Mouse (Mus musculus): ENCODE results near the gene Car14. TPM values are rescaled to one million over a fixed set of nuclear protein-coding genes. Genes with fewer than 3 reads are reported as not detected.
A peak's percentile ranks its signal among the peaks of the same experiment; 100 is the strongest.

Car14 gene
- total and polyA plus RNA-seq, 3 experiments: 0.15 to 0.38 TPM; not detected in 1

GRCm38 (mm10) chr3:95906860-95907259, 2.4 kb upstream of the Car14 start (continued):
- TF ChIP-seq MYC (IDR thresholded peaks at IDR 0.05; ENCODE audit: low read depth, low read length) (peak; percentile 47; the same call in 1 of the 2 replicates), POLR2AphosphoS2 (IDR thresholded peaks at IDR 0.05; ENCODE audit: low read length) (no peak), SMC3 (IDR thresholded peaks at IDR 0.05; ENCODE audit: low read depth, low read length) (peak; percentile 98), HCFC1 (IDR thresholded peaks at IDR 0.05; ENCODE audit: low read depth, low read length) (no peak), MAZ (IDR thresholded peaks at IDR 0.05; ENCODE audit: low read depth, low read length) (0 out of 2 replicates have a peak, but pooled peaks have one; percentile 15), BHLHE40 (IDR thresholded peaks at IDR 0.05; ENCODE audit: borderline replicate concordance, low read depth, low read length) (peak; percentile 52; the same call in 1 of the 2 replicates), MAX (IDR thresholded peaks at IDR 0.05; ENCODE audit: low read length) (no peak; the same call in 1 of the 2 replicates), ZKSCAN1 (IDR thresholded peaks at IDR 0.05; ENCODE audit: low read depth, low read length) (no peak), USF2 (IDR thresholded peaks at IDR 0.05; ENCODE audit: borderline replicate concordance in 1 of 2, insufficient read depth in 1 of 2, low read depth in 1 of 2, low read length in 2 of 2) (no peak), CTCF (IDR thresholded peaks at IDR 0.05 in 2 of 3, conservative IDR thresholded peaks at IDR 0.05 in 1 of 3; ENCODE audit: control insufficient read depth in 1 of 3, insufficient read depth in 1 of 3, low read depth in 2 of 3, low read length in 3 of 3, poor library complexity in 1 of 3, severe bottlenecking in 1 of 3) (peak; percentile 93 to 99 (median 98)), ELF1 (IDR thresholded peaks at IDR 0.05; ENCODE audit: low read depth, low read length) (no peak), TBP (IDR thresholded peaks at IDR 0.05; ENCODE audit: low read depth, low read length) (peak; percentile 56), TCF12 (IDR thresholded peaks at IDR 0.05; ENCODE audit: low read depth, low read length) (0 out of 2 replicates have a peak, but pooled peaks have one; percentile 11), JUND (IDR thresholded peaks at IDR 0.05; ENCODE audit: low read depth, low read length) (no peak), POLR2A (IDR thresholded peaks at IDR 0.05; ENCODE audit: control insufficient read depth in 1 of 2, insufficient read depth in 1 of 2, low read depth in 1 of 2, low read length in 2 of 2, poor library complexity in 1 of 2) (no peak), ZC3H11A (IDR thresholded peaks at IDR 0.05; ENCODE audit: low read depth, low read length) (peak; percentile 86), SIN3A (IDR thresholded peaks at IDR 0.05; ENCODE audit: low read length) (peak; percentile 88)

DNA sequence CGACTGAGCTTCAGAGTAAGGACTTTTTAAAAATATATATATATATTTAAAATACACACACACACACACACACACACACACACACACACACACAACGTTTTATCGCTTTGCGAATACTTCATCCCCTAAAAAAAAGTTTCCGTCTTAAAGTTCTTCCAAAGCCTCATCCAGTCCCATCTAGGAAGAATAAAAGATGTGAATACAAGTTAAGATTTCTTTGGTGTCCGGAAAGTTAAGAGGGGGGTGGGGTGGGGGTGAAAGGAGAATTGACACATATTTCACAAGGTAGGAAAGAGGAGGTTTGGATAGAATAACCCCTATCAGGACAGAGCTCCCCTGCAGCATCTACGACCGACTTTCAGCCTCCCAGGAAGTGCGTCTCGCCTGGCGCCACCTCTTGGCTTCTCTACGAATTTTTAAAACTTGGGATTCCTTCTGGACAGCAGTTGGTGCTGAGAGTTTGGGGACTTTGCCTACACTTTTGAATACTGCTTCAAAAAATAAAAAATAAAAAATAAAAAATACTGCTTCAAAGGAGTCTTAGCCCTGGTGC, 1.5 kb upstream of the Car14 start:
- H3K9ac ChIP-seq (ENCODE audit: control insufficient read depth, low read depth, low read length, poor library complexity, severe bottlenecking): peak overlapping the region; percentile 49
- H3K36me3 ChIP-seq (ENCODE audit: control insufficient read depth in 1 of 2, insufficient read depth in 2 of 2, low read length in 2 of 2): peaks cover 0 to 4% of the 10 kb centered on the region in 2 experiments; a peak in 1 of 4 replicates
- H3K27me3 ChIP-seq (ENCODE audit: control insufficient read depth in 1 of 2, insufficient read depth in 2 of 2, low read length in 2 of 2): peaks cover 8 to 22% of the 10 kb centered on the region in 2 experiments; a peak in 3 of 4 replicates
- H3K27ac ChIP-seq (ENCODE audit: control insufficient read depth, low read depth, low read length): no peak overlapping the region
- peak; percentile 87 for DNase-seq (ENCODE audit: low read depth, low spot score)
- H3K4me3 ChIP-seq (ENCODE audit: control insufficient read depth in 1 of 2, insufficient read depth in 1 of 2, low read depth in 2 of 2, low read length in 2 of 2): peak overlapping the region; percentile 50 to 53
- H3K9me3 ChIP-seq (replicated peaks; ENCODE audit: insufficient read depth, low read length): no peaks in the 10 kb centered on the region
- no peaks in the 10 kb centered on the region for H3K79me2 ChIP-seq (ENCODE audit: control insufficient read depth, insufficient read depth, low read length, poor library complexity)
- peaks cover 0 to 5% of the 10 kb centered on the region in 2 experiments; a peak in 2 of 4 replicates for H3K4me1 ChIP-seq (ENCODE audit: control insufficient read depth in 1 of 2, insufficient read depth in 2 of 2, low read length in 2 of 2)
- TF ChIP-seq ELF1 (IDR thresholded peaks at IDR 0.05; ENCODE audit: low read depth, low read length) (peak; percentile 92), POLR2AphosphoS2 (IDR thresholded peaks at IDR 0.05; ENCODE audit: low read length) (no peak), POLR2A (IDR thresholded peaks at IDR 0.05; ENCODE audit: control insufficient read depth in 1 of 2, insufficient read depth in 1 of 2, low read depth in 1 of 2, low read length in 2 of 2, poor library complexity in 1 of 2) (no peak), UBTF (IDR thresholded peaks at IDR 0.05; ENCODE audit: borderline replicate concordance, insufficient read depth, low read depth, low read length) (no peak), MAFK (IDR thresholded peaks at IDR 0.05; ENCODE audit: borderline replicate concordance, low read depth, low read length) (no peak), ZMIZ1 (IDR thresholded peaks at IDR 0.05; ENCODE audit: low read depth, low read length) (no peak), MAZ (IDR thresholded peaks at IDR 0.05; ENCODE audit: low read depth, low read length) (peak; percentile 38; the same call in 1 of the 2 replicates), GATA1 (IDR thresholded peaks at IDR 0.05; ENCODE audit: low read depth, low read length) (0 out of 2 replicates have a peak, but pooled peaks have one; percentile 4), NELFE (IDR thresholded peaks at IDR 0.05; ENCODE audit: low read depth, low read length) (no peak), ZKSCAN1 (IDR thresholded peaks at IDR 0.05; ENCODE audit: low read depth, low read length) (no peak), MAX (IDR thresholded peaks at IDR 0.05; ENCODE audit: low read length) (no peak), EP300 (IDR thresholded peaks at IDR 0.05; ENCODE audit: low read depth in 1 of 2, low read length in 2 of 2) (no peak), MYB (IDR thresholded peaks at IDR 0.05; ENCODE audit: low read depth, low read length) (no peak), SIN3A (IDR thresholded peaks at IDR 0.05; ENCODE audit: low read length) (peak; percentile 85), POLR2AphosphoS5 (IDR thresholded peaks at IDR 0.05; ENCODE audit: borderline replicate concordance, low read depth, low read length) (no peak), RCOR1 (IDR thresholded peaks at IDR 0.05; ENCODE audit: low read depth, low read length) (peak; percentile 50; the same call in 1 of the 2 replicates), USF2 (IDR thresholded peaks at IDR 0.05; ENCODE audit: borderline replicate concordance in 1 of 2, insufficient read depth in 1 of 2, low read depth in 1 of 2, low read length in 2 of 2) (no peak), TBP (IDR thresholded peaks at IDR 0.05; ENCODE audit: low read depth, low read length) (0 out of 2 replicates have a peak, but pooled peaks have one; percentile 24), MYC (IDR thresholded peaks at IDR 0.05; ENCODE audit: low read depth, low read length) (0 out of 2 replicates have a peak, but pooled peaks have one; percentile 30), RAD21 (IDR thresholded peaks at IDR 0.05; ENCODE audit: low read depth, low read length) (peak; percentile 51), TAL1 (IDR thresholded peaks at IDR 0.05; ENCODE audit: low read length) (no peak), NRF1 (IDR thresholded peaks at IDR 0.05; ENCODE audit: insufficient read depth, low read depth, low read length, poor library complexity, severe bottlenecking) (no peak), ZC3H11A (IDR thresholded peaks at IDR 0.05; ENCODE audit: low read depth, low read length) (peak; percentile 56), ETS1 (IDR thresholded peaks at IDR 0.05; ENCODE audit: low read depth, low read length) (no peak), USF1 (IDR thresholded peaks at IDR 0.05; ENCODE audit: low read depth, low read length) (no peak)

Data from MEL (cell line).